Mouse (Mus musculus) kidney, adult 2 months (tissue): ENCODE data around the gene Gm11011.

Source experiments
- CTCF ChIP-seq: fragments of 200-500 bp; conservative IDR thresholded peaks from 2 replicates; pipeline ENCODE4 v1.5.1; 2011; ENCODE audit warnings: low read depth, mild to moderate bottlenecking, control low read depth, low read length, moderate library complexity, mixed read lengths; ENCODE audit not compliant: insufficient read depth, insufficient read length
- POLR2A ChIP-seq: fragments of 200-500 bp; IDR thresholded peaks from one replicate; pipeline ENCODE4 v1.6.1; 2011; ENCODE audit warnings: low read depth, low read length, control low read depth

DNA sequence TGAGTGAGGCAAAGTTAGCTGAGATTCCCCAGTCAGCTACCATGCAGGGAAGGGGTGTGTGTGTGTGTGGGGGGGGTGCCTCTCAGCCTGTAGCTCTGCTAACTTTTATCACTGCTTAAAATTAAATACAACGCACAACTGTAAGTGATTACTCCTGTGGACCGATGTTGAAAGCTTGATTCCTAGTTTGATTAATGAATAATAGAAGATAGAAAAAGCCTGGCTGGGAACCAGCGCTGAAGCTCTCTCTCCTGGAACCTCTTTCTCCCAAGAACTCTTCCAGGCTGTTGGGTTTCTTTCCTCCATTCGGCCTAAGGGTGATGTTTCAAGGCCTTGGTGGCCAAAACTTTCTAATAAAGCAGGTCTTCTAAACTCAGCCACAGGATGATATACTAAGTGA, 48.9 kb upstream of the Gm11011 start:
- TF ChIP-seq CTCF (no peak), POLR2A (no peak)
